Mouse (Mus musculus): ENCODE measurements around the gene Grin2b.

GRCm38 (mm10) chr6:135791412-135791811 is 381.9 kb downstream of the Grin2b start:
- TF ChIP-seq POLR2A (IDR thresholded peaks at IDR 0.05; ENCODE audit: insufficient read depth, low read depth, low read length) (no peak), CTCF (IDR thresholded peaks at IDR 0.05; ENCODE audit: insufficient read depth, low read depth, low read length) (no peak)

All from olfactory bulb, adult 2 months (tissue).